Mouse (Mus musculus) kidney, adult 2 months (tissue): ENCODE data around the gene Rps6ka1.

ENCODE experiments used
- CTCF ChIP-seq: fragments of 200-500 bp; conservative IDR thresholded peaks from 2 replicates; pipeline ENCODE4 v1.5.1; 2011; ENCODE audit warnings: low read depth, mild to moderate bottlenecking, control low read depth, low read length, moderate library complexity, mixed read lengths; ENCODE audit not compliant: insufficient read depth, insufficient read length
- POLR2A ChIP-seq: fragments of 200-500 bp; IDR thresholded peaks from one replicate; pipeline ENCODE4 v1.6.1; 2011; ENCODE audit warnings: low read depth, low read length, control low read depth

- TF ChIP-seq CTCF (no peak), POLR2A (no peak)
Measured at GRCm38 (mm10) chr4:133865231-133865630, 22.4 kb downstream of the Rps6ka1 start.
